Mouse (Mus musculus): ENCODE measurements around the gene Hcar1. TPM values are rescaled to one million over a fixed set of nuclear protein-coding genes. Genes with fewer than 3 reads are reported as not detected.

The Hcar1 gene
- polyA plus RNA-seq, 1 experiment from 2014 or later, result not detected

DNA sequence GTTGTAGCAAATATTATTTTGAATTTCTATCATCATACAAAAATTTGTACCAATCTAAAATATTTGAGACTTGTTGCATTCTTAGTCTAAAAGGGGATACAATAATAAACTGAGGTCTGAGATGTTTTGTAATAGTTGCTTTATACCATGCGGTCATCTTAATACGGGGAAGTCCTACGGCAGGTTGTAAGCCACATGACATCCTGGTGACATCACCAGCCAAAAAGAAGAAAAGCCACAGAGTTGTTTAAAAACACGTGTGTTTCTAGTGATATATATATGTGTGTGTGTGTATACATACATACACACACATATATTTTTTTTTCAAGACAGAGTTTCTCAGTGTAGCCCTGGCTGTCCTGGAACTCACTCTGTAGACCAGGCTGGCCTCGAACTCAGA lies 13.7 kb upstream of the Hcar1 start:
- TF ChIP-seq CTCF (IDR thresholded peaks at IDR 0.05), result no peak
- no peaks in the 10 kb centered on the region for H3K27me3 ChIP-seq
- in situ Hi-C loops (cut with MboI; ENCODE audit: low pct_unique_long_range_greater_than_20kb), result loop anchor here (5.0 kb wide), 1 partner anchor 56 kb away; no protein-coding TSS in a partner anchor
- ATAC-seq (no peak), DNase-seq (ENCODE audit: low read depth, low spot score) (no peak)
- CTCF ChIA-PET, result no interaction called here
- POLR2A ChIA-PET, result no interaction called here

GRCm38 (mm10) chr5:123891669-123892068 lies 11.8 kb upstream of the Hcar1 start:
- no peaks in the 10 kb centered on the region for H3K27me3 ChIP-seq
- POLR2A ChIA-PET, result no interaction called here
- CTCF ChIA-PET, result no interaction called here
- in situ Hi-C loops (cut with MboI; ENCODE audit: low pct_unique_long_range_greater_than_20kb), result loop anchor here (5.0 kb wide), 1 partner anchor 54 kb away; no protein-coding TSS in a partner anchor
- no peak for DNase-seq (ENCODE audit: low read depth, low spot score)
- no peak for TF ChIP-seq CTCF (IDR thresholded peaks at IDR 0.05)
- no peak for ATAC-seq

- ATAC-seq (no peak), DNase-seq (ENCODE audit: low read depth, low spot score) (no peak)
- POLR2A ChIA-PET, result no interaction called here
- in situ Hi-C loops (cut with MboI; ENCODE audit: low pct_unique_long_range_greater_than_20kb), result loop anchor here (5.0 kb wide), 1 partner anchor 54 kb away; no protein-coding TSS in a partner anchor
- TF ChIP-seq CTCF (IDR thresholded peaks at IDR 0.05), result no peak
- H3K27me3 ChIP-seq, result no peaks in the 10 kb centered on the region
- CTCF ChIA-PET, result interaction anchor here (0.8 kb wide), 1 partner anchor 44 kb away, joined by 3 read pairs; no protein-coding TSS in a partner anchor
These were observed 11.2 kb upstream of the Hcar1 start for GRCm38 (mm10) chr5:123890987-123891386.

DNA sequence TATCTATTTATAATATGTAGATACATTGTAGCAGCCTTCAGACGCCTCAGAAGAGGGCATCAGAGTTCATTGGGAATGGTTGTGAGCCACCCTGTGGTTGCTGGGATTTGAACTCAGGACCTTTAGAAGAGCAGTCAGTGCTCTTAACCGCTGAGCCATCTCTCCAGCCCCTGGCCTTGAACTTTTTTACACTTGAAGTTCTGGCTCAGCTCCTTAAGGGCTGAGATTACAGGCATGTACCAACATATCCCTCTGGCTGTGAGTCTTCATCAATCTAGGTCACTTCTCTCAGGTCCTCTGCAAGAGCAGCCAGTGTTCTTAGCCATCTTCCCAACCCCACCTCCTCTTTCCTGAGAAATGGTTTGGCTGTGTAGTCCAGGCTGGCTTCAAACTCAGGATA lies 10.5 kb upstream of the Hcar1 start:
- DNase-seq (ENCODE audit: low read depth, low spot score) (no peak), ATAC-seq (no peak)
- H3K27me3 ChIP-seq, result no peaks in the 10 kb centered on the region
- in situ Hi-C loops (cut with MboI; ENCODE audit: low pct_unique_long_range_greater_than_20kb), result loop anchor here (5.0 kb wide), 1 partner anchor 53 kb away; no protein-coding TSS in a partner anchor
- CTCF ChIA-PET, result interaction anchor here (0.8 kb wide), 1 partner anchor 44 kb away, joined by 3 read pairs; no protein-coding TSS in a partner anchor
- no peak for TF ChIP-seq CTCF (IDR thresholded peaks at IDR 0.05)
- POLR2A ChIA-PET, result no interaction called here

- no peak for TF ChIP-seq CTCF (IDR thresholded peaks at IDR 0.05)
- POLR2A ChIA-PET, result no interaction called here
- H3K27me3 ChIP-seq, result peaks cover 12% of the 10 kb centered on the region
- ATAC-seq (no peak), DNase-seq (ENCODE audit: low read depth, low spot score) (no peak)
- CTCF ChIA-PET, result no interaction called here
- in situ Hi-C loops (cut with MboI; ENCODE audit: low pct_unique_long_range_greater_than_20kb), result no loop called here
These were observed 6.5 kb upstream of the Hcar1 start for GRCm38 (mm10) chr5:123886365-123886764.

- no peak for ATAC-seq
- ChIA-PET POLR2A (no interaction called here), CTCF (no interaction called here)
- in situ Hi-C loops (cut with MboI; ENCODE audit: low pct_unique_long_range_greater_than_20kb), result no loop called here
- TF ChIP-seq CTCF (IDR thresholded peaks at IDR 0.05), result no peak
- H3K27me3 ChIP-seq, result peaks cover 16% of the 10 kb centered on the region
- DNase-seq (ENCODE audit: low read depth, low spot score), result no peak
These were observed 4.5 kb upstream of the Hcar1 start for GRCm38 (mm10) chr5:123884332-123884731.

GRCm38 (mm10) chr5:123883891-123884290 lies 4.1 kb upstream of the Hcar1 start:
- CTCF ChIA-PET, result no interaction called here
- in situ Hi-C loops (cut with MboI; ENCODE audit: low pct_unique_long_range_greater_than_20kb), result no loop called here
- POLR2A ChIA-PET, result no interaction called here
- peaks cover 20% of the 10 kb centered on the region for H3K27me3 ChIP-seq
- DNase-seq (ENCODE audit: low read depth, low spot score) (no peak), ATAC-seq (no peak)
- TF ChIP-seq CTCF (IDR thresholded peaks at IDR 0.05), result no peak

- ATAC-seq (no peak), DNase-seq (ENCODE audit: low read depth, low spot score) (no peak)
- CTCF ChIA-PET, result no interaction called here
- in situ Hi-C loops (cut with MboI; ENCODE audit: low pct_unique_long_range_greater_than_20kb), result no loop called here
- POLR2A ChIA-PET, result no interaction called here
- peaks cover 29% of the 10 kb centered on the region for H3K27me3 ChIP-seq
- no peak for TF ChIP-seq CTCF (IDR thresholded peaks at IDR 0.05)
These were observed 958 bp upstream of the Hcar1 start for GRCm38 (mm10) chr5:123880778-123881177.

DNA sequence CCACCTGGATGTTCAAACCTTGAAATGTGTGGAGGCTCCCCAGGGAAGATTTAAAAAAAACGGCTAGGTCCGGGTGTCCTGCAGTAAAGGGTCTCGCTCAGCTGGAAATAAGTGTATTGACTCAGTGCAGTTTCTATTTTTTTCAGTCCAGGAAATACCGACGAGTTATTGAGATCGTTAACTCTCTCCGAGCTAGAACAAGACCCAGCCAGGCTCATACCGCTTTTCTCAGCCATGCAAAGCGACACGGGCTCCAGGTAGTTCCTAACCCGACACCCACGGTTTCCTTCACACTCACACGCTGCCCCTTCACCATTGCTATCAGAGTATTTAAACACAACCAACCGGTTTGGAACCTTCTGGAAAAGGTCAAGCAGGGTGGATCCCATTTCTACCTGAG lies 1.8 kb downstream of the Hcar1 start:
- peaks cover 17% of the 10 kb centered on the region for H3K27me3 ChIP-seq
- ATAC-seq, result no peak
- no peak for TF ChIP-seq CTCF (IDR thresholded peaks at IDR 0.05)
- ChIA-PET POLR2A (interaction anchor here (0.6 kb wide), 1 partner anchor 20 kb away, joined by 6 read pairs; no protein-coding TSS in a partner anchor), CTCF (interaction anchor here (1.2 kb wide), 1 partner anchor 20 kb away, joined by 3 read pairs; no protein-coding TSS in a partner anchor)
- in situ Hi-C loops (cut with MboI; ENCODE audit: low pct_unique_long_range_greater_than_20kb), result no loop called here
- no peak for DNase-seq (ENCODE audit: low read depth, low spot score)

DNA sequence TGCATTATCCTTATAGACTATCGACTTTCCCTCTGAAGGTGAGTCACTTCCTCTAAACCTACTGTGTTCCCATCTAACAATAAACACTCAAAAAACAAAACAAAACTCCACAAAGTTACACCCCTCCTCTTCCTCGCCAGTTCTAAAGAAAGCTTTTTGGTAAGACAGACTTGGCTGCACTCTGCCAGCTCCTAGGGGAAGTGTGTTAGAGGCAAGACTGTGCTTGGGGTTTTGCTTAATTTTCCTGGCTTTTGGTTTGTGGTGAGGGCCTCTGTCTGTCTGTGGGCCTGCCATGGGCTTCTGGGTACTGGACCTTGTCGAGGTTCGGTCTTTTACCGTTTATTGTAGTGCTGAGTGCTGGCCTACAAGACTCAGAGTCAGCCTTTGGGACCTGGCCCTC lies 5.6 kb downstream of the Hcar1 start:
- no peak for ATAC-seq
- H3K27me3 ChIP-seq, result peaks cover 12% of the 10 kb centered on the region
- POLR2A ChIA-PET, result no interaction called here
- CTCF ChIA-PET, result no interaction called here
- no peak for DNase-seq (ENCODE audit: low read depth, low spot score)
- in situ Hi-C loops (cut with MboI; ENCODE audit: low pct_unique_long_range_greater_than_20kb), result no loop called here
- TF ChIP-seq CTCF (IDR thresholded peaks at IDR 0.05), result no peak

GRCm38 (mm10) chr5:123869615-123870014 lies 10.2 kb downstream of the Hcar1 start:
- ATAC-seq (no peak), DNase-seq (ENCODE audit: low read depth, low spot score) (no peak)
- TF ChIP-seq CTCF (IDR thresholded peaks at IDR 0.05), result no peak
- CTCF ChIA-PET, result interaction anchor here (1.3 kb wide), 1 partner anchor 11 kb away, joined by 6 read pairs; no protein-coding TSS in a partner anchor
- in situ Hi-C loops (cut with MboI; ENCODE audit: low pct_unique_long_range_greater_than_20kb), result no loop called here
- POLR2A ChIA-PET, result no interaction called here
- no peaks in the 10 kb centered on the region for H3K27me3 ChIP-seq

DNA sequence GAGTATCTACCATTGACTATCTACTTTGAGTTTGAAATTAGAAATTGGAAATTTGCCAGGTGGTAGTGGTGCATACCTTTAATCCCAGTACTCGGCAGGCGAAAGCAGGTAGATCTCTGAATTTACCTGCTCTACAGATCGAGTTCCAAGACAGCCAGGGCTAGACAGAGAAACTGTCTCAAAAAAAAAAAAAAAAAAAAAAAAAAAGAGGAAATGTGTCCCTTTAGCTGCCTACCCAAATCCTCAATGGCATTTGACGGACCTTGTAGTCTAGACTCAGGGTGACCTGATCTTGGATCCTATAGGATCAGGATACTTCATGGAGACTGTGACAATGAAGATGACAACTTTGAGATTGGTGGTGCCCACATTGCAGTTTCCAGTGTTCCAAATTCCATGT lies 13.4 kb downstream of the Hcar1 start:
- POLR2A ChIA-PET, result interaction anchor here (0.7 kb wide), 1 partner anchor 26 kb away, joined by 5 read pairs; no protein-coding TSS in a partner anchor
- in situ Hi-C loops (cut with MboI; ENCODE audit: low pct_unique_long_range_greater_than_20kb), result no loop called here
- CTCF ChIA-PET, result no interaction called here

More for the DNA sequence above, 13.4 kb downstream of the Hcar1 start:
- ATAC-seq, result no peak
- no peaks in the 10 kb centered on the region for H3K27me3 ChIP-seq
- DNase-seq (ENCODE audit: low read depth, low spot score), result no peak
- no peak for TF ChIP-seq CTCF (IDR thresholded peaks at IDR 0.05)

All from Patski (cell line).